Mouse (Mus musculus): Measurements from ENCODE around the gene Mag. TPM values are rescaled to one million over a fixed set of nuclear protein-coding genes. Genes with fewer than 3 reads are reported as not detected.

The Mag gene
- polyA plus RNA-seq, 2 experiments, result 0.11 to 0.13 TPM

GRCm38 (mm10) chr7:30955584-30956356, 41.1 kb upstream of the Mag start:
- Histone ChIP-seq H3K36me3 (replicated peaks; ENCODE audit: control insufficient read depth, insufficient read depth, low read depth) (peaks cover 34% of the 10 kb centered on the region), H3K4me1 (replicated peaks; ENCODE audit: control insufficient read depth in 2 of 2, insufficient read depth in 2 of 2, low read length in 1 of 2) (peaks cover 7 to 19% of the 10 kb centered on the region in 2 experiments), H3K27me3 (ENCODE audit: control insufficient read depth, insufficient read depth, low read length) (no peaks in the 10 kb centered on the region), H3K27ac (peak overlapping the region; percentile 81), H3K9ac (replicated peaks) (peak overlapping the region; percentile 76), H3K9me3 (ENCODE audit: control insufficient read depth, low read length) (no peaks in the 10 kb centered on the region), H3K4me3 (ENCODE audit: insufficient read depth in 1 of 2, low read depth in 2 of 2, low read length in 2 of 2) (peak overlapping the region; percentile 61 to 80), H3K4me2 (ENCODE audit: low read depth) (peak overlapping the region; percentile 85)
- ATAC-seq (ENCODE audit: insufficient read depth) (peak; percentile 64), DNase-seq (ENCODE audit: low read depth in 3 of 3, low spot score in 3 of 3) (peak; percentile 63 to 75 (median 69))
- TF ChIP-seq EP300 (IDR thresholded peaks at IDR 0.05; ENCODE audit: low read depth), result no peak
- TF ChIP-seq CTCF (IDR thresholded peaks at IDR 0.05; ENCODE audit: low read depth), result peak; percentile 88
- under 1% methylated on average over 58 of the region's 64 CpGs for WGBS (ENCODE audit: insufficient replicate concordance)

GRCm38 (mm10) chr7:30954971-30955520, 40.4 kb upstream of the Mag start:
- Histone ChIP-seq H3K4me1 (replicated peaks; ENCODE audit: control insufficient read depth in 2 of 2, insufficient read depth in 2 of 2, low read length in 1 of 2) (peaks cover 7 to 19% of the 10 kb centered on the region in 2 experiments), H3K9ac (replicated peaks) (no peak overlapping the region), H3K27me3 (ENCODE audit: control insufficient read depth, insufficient read depth, low read length) (no peaks in the 10 kb centered on the region), H3K27ac (no peak overlapping the region), H3K9me3 (ENCODE audit: control insufficient read depth, low read length) (no peaks in the 10 kb centered on the region), H3K36me3 (replicated peaks; ENCODE audit: control insufficient read depth, insufficient read depth, low read depth) (peaks cover 41% of the 10 kb centered on the region), H3K4me2 (ENCODE audit: low read depth) (peak overlapping the region; percentile 85), H3K4me3 (ENCODE audit: insufficient read depth in 1 of 2, low read depth in 2 of 2, low read length in 2 of 2) (peak overlapping the region; percentile 61 to 80; a peak in 3 of 4 replicates)
- WGBS (ENCODE audit: insufficient replicate concordance), result 82% methylated on average over 12 of the region's 12 CpGs
- DNase-seq (ENCODE audit: low read depth in 3 of 3, low spot score in 3 of 3), result no peak
- no peak for ATAC-seq (ENCODE audit: insufficient read depth)
- TF ChIP-seq CTCF (IDR thresholded peaks at IDR 0.05; ENCODE audit: low read depth), result no peak
- no peak for TF ChIP-seq EP300 (IDR thresholded peaks at IDR 0.05; ENCODE audit: low read depth)

- 73% methylated on average over 3 of the region's 3 CpGs for WGBS (ENCODE audit: insufficient replicate concordance)
- DNase-seq (ENCODE audit: low read depth in 3 of 3, low spot score in 3 of 3) (no peak), ATAC-seq (ENCODE audit: insufficient read depth) (no peak)
- H3K27ac ChIP-seq, result no peak overlapping the region
- H3K9ac ChIP-seq (replicated peaks), result no peak overlapping the region
- peaks cover 43% of the 10 kb centered on the region for H3K36me3 ChIP-seq (replicated peaks; ENCODE audit: control insufficient read depth, insufficient read depth, low read depth)
- H3K4me1 ChIP-seq (replicated peaks; ENCODE audit: control insufficient read depth in 2 of 2, insufficient read depth in 2 of 2, low read length in 1 of 2), result peaks cover 7 to 19% of the 10 kb centered on the region in 2 experiments
- TF ChIP-seq CTCF (IDR thresholded peaks at IDR 0.05; ENCODE audit: low read depth) (no peak), EP300 (IDR thresholded peaks at IDR 0.05; ENCODE audit: low read depth) (no peak)
- no peak overlapping the region for H3K4me3 ChIP-seq (ENCODE audit: insufficient read depth in 1 of 2, low read depth in 2 of 2, low read length in 2 of 2)
- H3K27me3 ChIP-seq (ENCODE audit: control insufficient read depth, insufficient read depth, low read length), result no peaks in the 10 kb centered on the region
- no peak overlapping the region for H3K4me2 ChIP-seq (ENCODE audit: low read depth)
- no peaks in the 10 kb centered on the region for H3K9me3 ChIP-seq (ENCODE audit: control insufficient read depth, low read length)
These were observed 39.4 kb upstream of the Mag start for GRCm38 (mm10) chr7:30954036-30954435.

- Histone ChIP-seq H3K4me2 (ENCODE audit: low read depth) (no peak overlapping the region), H3K4me3 (ENCODE audit: insufficient read depth in 1 of 2, low read depth in 2 of 2, low read length in 2 of 2) (no peak overlapping the region), H3K4me1 (replicated peaks; ENCODE audit: control insufficient read depth in 2 of 2, insufficient read depth in 2 of 2, low read length in 1 of 2) (peaks cover 7 to 19% of the 10 kb centered on the region in 2 experiments), H3K27ac (no peak overlapping the region), H3K36me3 (replicated peaks; ENCODE audit: control insufficient read depth, insufficient read depth, low read depth) (peaks cover 46% of the 10 kb centered on the region), H3K27me3 (ENCODE audit: control insufficient read depth, insufficient read depth, low read length) (no peaks in the 10 kb centered on the region), H3K9me3 (ENCODE audit: control insufficient read depth, low read length) (no peaks in the 10 kb centered on the region), H3K9ac (replicated peaks) (no peak overlapping the region)
- TF ChIP-seq EP300 (IDR thresholded peaks at IDR 0.05; ENCODE audit: low read depth), result no peak
- TF ChIP-seq CTCF (IDR thresholded peaks at IDR 0.05; ENCODE audit: low read depth), result no peak
- DNase-seq (ENCODE audit: low read depth in 3 of 3, low spot score in 3 of 3), result no peak
- 48% methylated on average over 6 of the region's 6 CpGs for WGBS (ENCODE audit: insufficient replicate concordance)
- ATAC-seq (ENCODE audit: insufficient read depth), result no peak
These were observed 38.8 kb upstream of the Mag start for GRCm38 (mm10) chr7:30953459-30953858.

Measured in liver, embryonic 14.5 days (tissue).